Mouse (Mus musculus) liver, embryonic 14.5 days (tissue): ENCODE measurements at regions not wholly inside any gene's neighbourhood (a gene's known extent, or its start where the extent isn't known, plus 50 kb on each side); places are given as distances from the start of the nearest gene placed in this dataset.

ENCODE experiments used
- CTCF ChIP-seq: IDR thresholded peaks from 2 replicates; pipeline ENCODE4 v1.5.1; 2016; ENCODE audit warnings: antibody characterized with exemption, low read depth, control low read depth
- EP300 ChIP-seq: IDR thresholded peaks from 2 replicates; pipeline ENCODE4 v1.6.1; 2016; ENCODE audit warnings: antibody characterized with exemption, low read depth

DNA sequence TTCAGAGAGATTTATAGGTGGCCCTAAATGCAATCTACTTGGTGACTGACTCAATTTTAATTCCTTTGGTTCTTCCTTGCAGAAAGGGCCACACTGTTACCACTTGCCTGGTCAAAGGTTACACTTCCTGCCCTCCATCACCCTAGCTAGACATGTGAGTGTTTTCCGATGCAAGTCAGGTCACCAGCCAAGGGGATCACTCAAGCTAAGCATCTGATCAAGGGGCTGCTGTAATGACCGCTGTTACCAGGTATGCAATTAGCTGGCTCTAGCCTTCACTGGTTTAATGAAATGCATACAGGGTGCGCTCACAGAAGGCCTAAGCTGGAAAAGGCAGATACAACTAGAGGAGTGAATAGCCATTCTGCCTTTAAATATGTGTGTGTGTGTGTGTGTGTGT is 105.1 kb downstream of the Mtx2 start:
- no peak for TF ChIP-seq EP300
- no peak for TF ChIP-seq CTCF
